Mouse (Mus musculus) kidney, embryonic 15.5 days (tissue): ENCODE measurements at regions not wholly inside any gene's neighbourhood (a gene's known extent, or its start where the extent isn't known, plus 50 kb on each side); places are given as distances from the start of the nearest gene placed in this dataset.

Source experiments
- ATAC-seq: fragments of 200-750 bp; cut with Nextera tagmentation; replicated peaks from 2 replicates; pipeline ENCODE4 v1.8.0; 2017; ENCODE audit warnings: moderate TSS enrichment; ENCODE audit not compliant: low FRiP score
- H3K27ac ChIP-seq: fragments of 300-500 bp; sonication (generic); 2 replicates; pipeline ENCODE4 v1.5.1; 2015; ENCODE audit warnings: mild to moderate bottlenecking, inconsistent platforms
- H3K27me3 ChIP-seq: fragments of 300-500 bp; sonication (generic); 2 replicates; pipeline ENCODE4 v1.6.1; 2015; ENCODE audit warnings: inconsistent platforms
- H3K36me3 ChIP-seq: fragments of 300-500 bp; sonication (generic); 2 replicates; pipeline ENCODE4 v1.6.1; 2015; ENCODE audit warnings: inconsistent platforms
- H3K4me1 ChIP-seq: fragments of 300-500 bp; sonication (generic); 2 replicates; pipeline ENCODE4 v1.6.1; 2015; ENCODE audit warnings: inconsistent platforms
- H3K4me2 ChIP-seq: fragments of 300-500 bp; sonication (generic); 2 replicates; pipeline ENCODE4 v1.6.1; 2015; ENCODE audit warnings: moderate library complexity, mild to moderate bottlenecking, inconsistent platforms
- H3K4me3 ChIP-seq: fragments of 300-500 bp; sonication (generic); replicated peaks from 2 replicates; pipeline ENCODE4 v1.5.1; 2015; ENCODE audit warnings: mild to moderate bottlenecking, inconsistent platforms
- H3K9ac ChIP-seq: fragments of 300-500 bp; sonication (generic); 2 replicates; pipeline ENCODE4 v1.6.1; 2015; ENCODE audit warnings: mild to moderate bottlenecking, inconsistent platforms
- H3K9me3 ChIP-seq: fragments of 300-500 bp; sonication (generic); replicated peaks from 2 replicates; pipeline ENCODE4 v1.6.1; 2016; ENCODE audit warnings: inconsistent platforms
- WGBS: fragments of 180-500 bp; shearing (Covaris S2); methylation state at CpG from one replicate; pipeline ENCODE4 v1.1.7; 2015; ENCODE audit warnings: mixed read lengths; 5-methylcytosine and 5-hydroxymethylcytosine counted together

GRCm38 (mm10) chr7:111969198-111969887, 54.0 kb upstream of the Usp47 start:
- 47% methylated on average over 4 of the region's 4 CpGs for WGBS
- Histone ChIP-seq H3K9ac (no peak overlapping the region), H3K4me3 (no peak overlapping the region), H3K27ac (no peak overlapping the region), H3K27me3 (peaks cover 7% of the 10 kb centered on the region; the same call in 1 of the 2 replicates), H3K9me3 (no peaks in the 10 kb centered on the region), H3K36me3 (no peaks in the 10 kb centered on the region), H3K4me2 (no peak overlapping the region), H3K4me1 (no peaks in the 10 kb centered on the region)
- no peak for ATAC-seq

- H3K4me2 ChIP-seq, result no peak overlapping the region
These were observed 55.0 kb upstream of the Usp47 start for GRCm38 (mm10) chr7:111968261-111968660.

DNA sequence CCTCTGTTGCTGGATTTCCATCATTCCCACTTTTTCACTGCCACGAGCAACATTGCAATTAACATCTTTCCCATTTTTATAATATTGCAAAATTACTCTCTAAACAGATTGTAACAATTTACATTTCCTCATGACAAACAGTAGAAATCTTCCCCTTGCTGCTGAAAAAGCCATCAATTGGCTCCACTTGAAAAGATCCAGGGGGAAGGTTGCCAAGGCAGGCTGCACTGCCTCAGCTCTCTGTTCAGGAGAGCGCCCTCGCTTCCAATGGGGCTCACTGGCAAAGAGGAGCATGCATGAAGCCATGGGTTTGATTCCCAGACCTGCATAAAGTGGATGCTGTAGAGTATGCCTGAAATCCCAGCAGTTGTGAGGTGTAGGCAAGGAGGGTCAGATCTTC, 56.6 kb upstream of the Usp47 start:
- Histone ChIP-seq H3K36me3 (no peaks in the 10 kb centered on the region), H3K4me3 (no peak overlapping the region), H3K4me1 (no peaks in the 10 kb centered on the region), H3K9ac (no peak overlapping the region), H3K9me3 (no peaks in the 10 kb centered on the region), H3K27me3 (peaks cover 7% of the 10 kb centered on the region; the same call in 1 of the 2 replicates), H3K27ac (no peak overlapping the region), H3K4me2 (no peak overlapping the region)
- no peak for ATAC-seq
- WGBS, result 85% methylated on average over 3 of the region's 3 CpGs

More at GRCm38 (mm10) chr7:111968261-111968660, 55.0 kb upstream of the Usp47 start:
- ATAC-seq, result no peak
- Histone ChIP-seq H3K9ac (no peak overlapping the region), H3K4me3 (no peak overlapping the region), H3K27me3 (peaks cover 7% of the 10 kb centered on the region; the same call in 1 of the 2 replicates), H3K9me3 (no peaks in the 10 kb centered on the region), H3K27ac (no peak overlapping the region), H3K36me3 (no peaks in the 10 kb centered on the region), H3K4me1 (no peaks in the 10 kb centered on the region)
- 75% methylated on average over 5 of the region's 5 CpGs for WGBS

GRCm38 (mm10) chr7:111963969-111964368, 59.3 kb upstream of the Usp47 start:
- Histone ChIP-seq H3K36me3 (no peaks in the 10 kb centered on the region), H3K9me3 (no peaks in the 10 kb centered on the region), H3K4me1 (no peaks in the 10 kb centered on the region), H3K4me3 (no peak overlapping the region), H3K4me2 (no peak overlapping the region), H3K27me3 (peaks cover 7% of the 10 kb centered on the region; the same call in 1 of the 2 replicates), H3K27ac (no peak overlapping the region), H3K9ac (no peak overlapping the region)
- ATAC-seq, result no peak
- 78% methylated on average over 1 of the region's 1 CpGs for WGBS

DNA sequence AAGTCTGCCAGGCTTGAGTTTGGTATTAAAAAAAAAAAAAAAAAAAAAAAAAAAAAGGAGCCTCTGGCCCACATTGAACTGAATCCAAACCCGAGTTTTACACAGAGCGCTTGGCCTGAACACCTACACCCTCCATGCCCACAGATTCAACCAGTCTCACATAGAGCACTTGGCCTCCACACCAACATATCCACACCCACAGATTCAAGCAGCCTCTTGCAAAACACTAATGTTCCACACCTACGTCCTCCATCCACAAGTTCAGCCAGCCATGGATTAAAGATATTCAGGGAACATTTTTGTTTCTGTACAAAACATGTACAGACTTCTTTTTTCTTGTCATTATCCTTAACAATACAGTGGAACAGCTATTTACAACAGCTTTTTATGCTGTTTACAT, 63.3 kb upstream of the Usp47 start:
- no peak overlapping the region for H3K27ac ChIP-seq
- H3K4me1 ChIP-seq, result no peaks in the 10 kb centered on the region
- no peak overlapping the region for H3K9ac ChIP-seq
- WGBS, result 91% methylated on average over 3 of the region's 3 CpGs
- no peak overlapping the region for H3K4me2 ChIP-seq
- H3K9me3 ChIP-seq, result no peaks in the 10 kb centered on the region
- H3K4me3 ChIP-seq, result no peak overlapping the region
- ATAC-seq, result no peak
- H3K27me3 ChIP-seq, result no peaks in the 10 kb centered on the region
- H3K36me3 ChIP-seq, result no peaks in the 10 kb centered on the region

DNA sequence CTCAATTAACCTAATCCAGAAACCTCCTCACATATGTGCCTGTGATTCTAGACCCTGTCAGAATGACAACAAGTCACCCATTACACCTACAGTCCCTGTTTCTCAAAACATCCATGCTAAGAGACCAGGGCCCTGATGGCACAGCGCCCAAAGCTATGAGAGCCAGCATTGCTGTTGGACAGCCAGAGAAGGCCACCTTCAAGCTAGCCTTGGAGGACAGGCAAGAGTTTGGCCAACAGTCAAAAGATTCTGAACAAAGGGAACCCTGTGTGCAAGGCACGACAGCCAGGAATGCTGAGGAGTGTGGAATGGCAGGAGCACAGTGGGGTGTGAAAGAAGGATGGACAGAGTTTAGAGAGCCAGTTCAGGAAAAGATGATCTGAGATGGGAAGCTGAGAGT, 66.6 kb upstream of the Usp47 start:
- no peak for ATAC-seq
- H3K9ac ChIP-seq, result no peak overlapping the region
- no peak overlapping the region for H3K4me2 ChIP-seq
- H3K4me1 ChIP-seq, result no peaks in the 10 kb centered on the region
- no peak overlapping the region for H3K4me3 ChIP-seq
- H3K27me3 ChIP-seq, result no peaks in the 10 kb centered on the region
- WGBS, result 81% methylated on average over 2 of the region's 2 CpGs
- H3K27ac ChIP-seq, result no peak overlapping the region
- H3K9me3 ChIP-seq, result no peaks in the 10 kb centered on the region
- H3K36me3 ChIP-seq, result no peaks in the 10 kb centered on the region

DNA sequence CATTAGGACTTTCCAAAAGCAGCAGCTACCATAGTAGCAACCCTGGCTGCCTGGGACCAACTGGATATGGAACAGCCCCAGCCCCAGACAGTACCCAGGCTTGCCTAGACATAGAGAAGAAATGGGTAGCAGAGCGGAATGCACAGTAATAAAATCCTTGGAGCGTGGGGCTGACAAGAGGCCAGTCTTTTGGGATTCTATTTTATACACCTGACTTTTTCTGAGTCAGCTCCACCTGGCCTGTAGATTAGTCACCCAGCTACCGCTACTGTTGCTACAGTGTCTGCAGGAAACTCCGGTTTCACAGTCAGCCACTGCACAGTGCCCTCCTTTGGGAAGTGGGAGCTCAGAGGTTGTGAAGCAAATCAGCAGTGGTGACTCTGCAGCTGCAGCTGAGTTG, 83.7 kb upstream of the Usp47 start:
- no peaks in the 10 kb centered on the region for H3K27me3 ChIP-seq
- H3K4me1 ChIP-seq, result peaks cover 11% of the 10 kb centered on the region
- H3K9me3 ChIP-seq, result no peaks in the 10 kb centered on the region
- peak; percentile 74 for ATAC-seq
- WGBS, result 44% methylated on average over 4 of the region's 4 CpGs
- H3K4me2 ChIP-seq, result no peak overlapping the region
- no peak overlapping the region for H3K9ac ChIP-seq
- H3K36me3 ChIP-seq, result no peaks in the 10 kb centered on the region
- H3K27ac ChIP-seq, result 0 out of 2 replicates have a peak overlapping the region, but pooled peaks have one; percentile 59
- no peak overlapping the region for H3K4me3 ChIP-seq

GRCm38 (mm10) chr7:111937547-111937946, 85.8 kb upstream of the Usp47 start:
- Histone ChIP-seq H3K4me1 (peaks cover 8% of the 10 kb centered on the region), H3K27ac (no peak overlapping the region), H3K4me2 (no peak overlapping the region), H3K27me3 (no peaks in the 10 kb centered on the region), H3K9ac (no peak overlapping the region), H3K36me3 (no peaks in the 10 kb centered on the region), H3K4me3 (no peak overlapping the region), H3K9me3 (no peaks in the 10 kb centered on the region)
- ATAC-seq, result no peak
- 73% methylated on average over 3 of the region's 3 CpGs for WGBS

- Histone ChIP-seq H3K9ac (no peak overlapping the region), H3K27ac (no peak overlapping the region), H3K4me2 (no peak overlapping the region), H3K36me3 (no peaks in the 10 kb centered on the region), H3K27me3 (no peaks in the 10 kb centered on the region), H3K9me3 (no peaks in the 10 kb centered on the region), H3K4me3 (no peak overlapping the region), H3K4me1 (peaks cover 8% of the 10 kb centered on the region)
- no peak for ATAC-seq
- 66% methylated on average over 2 of the region's 2 CpGs for WGBS
These were observed 86.2 kb upstream of the Usp47 start for GRCm38 (mm10) chr7:111937102-111937501.

DNA sequence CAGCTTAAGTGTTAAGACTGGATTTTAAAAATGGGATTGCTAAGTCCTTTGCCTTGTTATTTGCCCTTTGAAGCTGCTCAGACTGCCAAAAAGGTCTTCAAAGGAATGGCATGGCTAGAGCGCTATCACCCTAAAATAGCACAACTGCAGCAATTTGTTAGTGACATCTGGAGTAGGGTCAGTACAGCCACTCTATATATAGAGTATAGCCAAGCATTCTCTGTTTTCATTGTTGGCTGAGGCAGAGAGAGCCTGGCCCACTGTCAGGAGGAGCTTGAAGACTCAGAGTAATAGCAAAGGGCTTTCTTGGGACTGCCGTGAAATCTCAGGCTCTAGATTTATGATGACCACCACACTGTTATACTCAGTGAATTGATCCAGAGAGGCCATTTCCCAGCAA, 90.6 kb upstream of the Usp47 start:
- WGBS, result 61% methylated on average over 2 of the region's 2 CpGs

DNA sequence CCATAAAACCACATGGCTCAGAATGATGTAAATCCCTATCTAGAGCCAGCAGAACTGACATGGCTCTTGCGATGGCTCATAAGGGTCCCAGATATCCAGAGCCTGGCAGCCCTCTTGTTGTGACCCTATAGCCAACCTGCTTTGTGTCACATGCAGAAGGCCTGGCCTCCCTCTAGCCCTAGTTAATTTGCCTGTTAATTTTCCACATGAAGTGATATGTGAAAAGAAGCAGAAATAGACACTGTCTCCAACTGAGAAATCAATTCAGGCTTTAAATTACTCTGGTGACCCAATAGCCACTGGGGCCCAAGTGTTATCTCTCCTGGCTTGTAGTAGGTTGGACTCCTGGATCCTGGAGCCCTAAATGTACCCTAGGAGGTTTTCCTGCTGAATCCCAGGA, 103.3 kb upstream of the Usp47 start:
- 88% methylated on average over 1 of the region's 1 CpGs for WGBS
- no peak for ATAC-seq
- H3K27ac ChIP-seq, result no peak overlapping the region
- no peaks in the 10 kb centered on the region for H3K4me1 ChIP-seq
- no peak overlapping the region for H3K9ac ChIP-seq
- no peaks in the 10 kb centered on the region for H3K36me3 ChIP-seq
- no peaks in the 10 kb centered on the region for H3K27me3 ChIP-seq
- H3K9me3 ChIP-seq, result no peaks in the 10 kb centered on the region
- no peak overlapping the region for H3K4me2 ChIP-seq
- no peak overlapping the region for H3K4me3 ChIP-seq

More for the DNA sequence above, 90.6 kb upstream of the Usp47 start:
- no peak overlapping the region for H3K4me3 ChIP-seq
- no peaks in the 10 kb centered on the region for H3K4me1 ChIP-seq
- no peaks in the 10 kb centered on the region for H3K9me3 ChIP-seq
- H3K9ac ChIP-seq, result no peak overlapping the region
- H3K27me3 ChIP-seq, result no peaks in the 10 kb centered on the region
- no peak overlapping the region for H3K4me2 ChIP-seq
- no peak overlapping the region for H3K27ac ChIP-seq
- H3K36me3 ChIP-seq, result no peaks in the 10 kb centered on the region
- no peak for ATAC-seq

DNA sequence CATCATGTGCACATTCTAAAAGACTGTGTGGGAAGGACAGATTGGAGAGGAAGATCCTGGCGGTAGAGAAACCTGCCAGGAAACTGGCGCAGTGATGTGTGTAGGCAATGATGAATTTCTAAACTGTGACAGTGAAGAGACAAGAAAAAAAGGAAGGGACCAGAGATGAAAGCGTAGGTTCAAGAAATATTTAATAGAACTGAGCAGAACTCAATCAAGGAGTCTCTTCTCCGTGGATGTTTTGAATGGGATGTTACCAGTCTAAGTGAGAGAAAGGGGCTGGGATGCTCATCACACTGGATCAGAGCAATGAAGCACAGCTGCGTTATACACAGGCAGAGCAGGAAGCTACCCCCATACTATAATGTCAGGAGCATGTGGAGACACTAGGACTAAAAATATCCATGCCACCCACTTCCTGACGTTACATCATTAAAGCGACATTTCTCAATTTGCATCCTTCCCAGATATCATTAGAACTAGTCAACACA, 119.5 kb upstream of the Usp47 start:
- H3K9ac ChIP-seq, result no peak overlapping the region
- WGBS, result 62% methylated on average over 7 of the region's 7 CpGs
- no peaks in the 10 kb centered on the region for H3K27me3 ChIP-seq
- H3K36me3 ChIP-seq, result no peaks in the 10 kb centered on the region
- no peak overlapping the region for H3K4me2 ChIP-seq
- 0 out of 2 replicates have a peak, but pooled peaks cover 4% of the 10 kb centered on the region for H3K9me3 ChIP-seq
- no peak overlapping the region for H3K27ac ChIP-seq
- no peak overlapping the region for H3K4me3 ChIP-seq
- no peak for ATAC-seq
- H3K4me1 ChIP-seq, result no peaks in the 10 kb centered on the region

DNA sequence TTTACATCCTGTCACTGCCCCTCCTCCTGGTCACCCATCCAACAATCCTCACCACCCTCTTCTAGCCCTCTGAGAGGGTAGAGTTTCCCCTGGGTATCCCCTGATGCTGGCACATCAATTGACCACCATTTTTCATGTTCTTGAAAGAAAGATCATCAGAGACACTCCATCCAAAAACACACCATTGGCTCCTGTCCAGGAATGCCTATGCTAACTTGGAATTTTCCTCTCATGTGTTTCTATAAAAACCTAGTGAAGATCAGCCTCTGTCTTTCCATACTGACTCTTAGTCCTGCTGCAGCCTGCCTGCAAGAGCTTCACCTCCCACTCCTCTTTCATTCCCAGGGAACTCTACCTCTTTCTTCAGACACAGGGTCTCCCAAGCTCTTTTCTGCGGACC, 117.2 kb upstream of the Galnt18 start:
- Histone ChIP-seq H3K9me3 (0 out of 2 replicates have a peak, but pooled peaks cover 4% of the 10 kb centered on the region), H3K27ac (no peak overlapping the region), H3K36me3 (no peaks in the 10 kb centered on the region), H3K4me3 (no peak overlapping the region), H3K4me1 (0 out of 2 replicates have a peak, but pooled peaks cover 2% of the 10 kb centered on the region), H3K4me2 (no peak overlapping the region), H3K27me3 (no peaks in the 10 kb centered on the region), H3K9ac (no peak overlapping the region)
- no peak for ATAC-seq
- 63% methylated on average over 1 of the region's 1 CpGs for WGBS
